Mouse (Mus musculus) myocyte (in vitro differentiated cells): ENCODE results near the gene Dao. TPM values are rescaled to one million over a fixed set of nuclear protein-coding genes. Genes with fewer than 3 reads are reported as not detected.

ENCODE experiments used
- H3K27me3 ChIP-seq: one replicate; pipeline ENCODE4 v1.6.1; 2011; ENCODE audit not compliant: control insufficient read depth, insufficient read depth, insufficient read length
- H3K36me3 ChIP-seq: one replicate; pipeline ENCODE4 v1.6.1; 2011; ENCODE audit not compliant: control insufficient read depth, insufficient read depth
- H3K4me2 ChIP-seq: one replicate; pipeline ENCODE4 v1.6.1; 2011; ENCODE audit warnings: low read depth, control low read depth
- H3K4me3 ChIP-seq: one replicate; pipeline ENCODE4 v1.5.1; 2011; ENCODE audit warnings: mild to moderate bottlenecking, control low read depth, moderate library complexity
- H3K79me2 ChIP-seq: one replicate; pipeline ENCODE4 v1.6.1; 2011; ENCODE audit not compliant: control insufficient read depth, insufficient read depth
- H3ac ChIP-seq: one replicate; pipeline ENCODE4 v1.6.1; 2011; ENCODE audit not compliant: control insufficient read depth, insufficient read length
- CEBPB ChIP-seq: IDR thresholded peaks from 2 replicates; pipeline ENCODE4 v1.6.1; 2011; ENCODE audit warnings: mild to moderate bottlenecking, moderate library complexity; ENCODE audit not compliant: poor library complexity, insufficient read depth, severe bottlenecking
- E2F4 ChIP-seq: IDR thresholded peaks from one replicate; pipeline ENCODE4 v1.6.1; 2011; ENCODE audit warnings: mild to moderate bottlenecking, control low read depth, moderate library complexity; ENCODE audit not compliant: insufficient read depth
- MAX ChIP-seq: IDR thresholded peaks from one replicate; pipeline ENCODE4 v1.6.1; 2011; ENCODE audit warnings: low read depth, mild to moderate bottlenecking, control low read depth
- MYOD1 ChIP-seq, 3 experiments: IDR thresholded peaks; one replicate each; pipeline ENCODE4 v1.6.1; 2011; ENCODE audit warnings: control low read depth in 2 of 3, low read depth in 2 of 3, mild to moderate bottlenecking in 2 of 3, moderate library complexity in 1 of 3; ENCODE audit not compliant: insufficient read length in 2 of 3, control insufficient read depth in 1 of 3
- MYOG ChIP-seq, 3 experiments: IDR thresholded peaks; one replicate each; pipeline ENCODE4 v1.6.1; 2011; ENCODE audit warnings: control low read depth in 2 of 3, low read depth in 2 of 3, mild to moderate bottlenecking in 2 of 3; ENCODE audit not compliant: insufficient read length in 2 of 3, control insufficient read depth in 1 of 3, insufficient read depth in 1 of 3
- POLR2A ChIP-seq: IDR thresholded peaks from one replicate; pipeline ENCODE4 v1.6.1; 2011; ENCODE audit warnings: low read depth, mild to moderate bottlenecking, control low read depth, moderate library complexity; ENCODE audit not compliant: insufficient read length
- POLR2AphosphoS2 ChIP-seq: IDR thresholded peaks from one replicate; pipeline ENCODE4 v1.6.1; 2011; ENCODE audit warnings: low read depth, control low read depth; ENCODE audit not compliant: insufficient read length
- REST ChIP-seq: IDR thresholded peaks from one replicate; pipeline ENCODE4 v1.6.1; 2011; ENCODE audit warnings: mild to moderate bottlenecking, control low read depth, moderate library complexity; ENCODE audit not compliant: insufficient read depth, insufficient read length
- SRF ChIP-seq: IDR thresholded peaks from one replicate; pipeline ENCODE4 v1.6.1; 2011; ENCODE audit warnings: low read depth; ENCODE audit not compliant: control insufficient read depth, insufficient read length
- TCF12 ChIP-seq: IDR thresholded peaks from one replicate; pipeline ENCODE4 v1.6.1; 2011; ENCODE audit warnings: mild to moderate bottlenecking, control low read depth; ENCODE audit not compliant: poor library complexity, insufficient read depth, severe bottlenecking
- TCF3 ChIP-seq: IDR thresholded peaks from one replicate; pipeline ENCODE4 v1.6.1; 2011; ENCODE audit warnings: low read depth, control low read depth; ENCODE audit not compliant: insufficient read length
- USF1 ChIP-seq: IDR thresholded peaks from one replicate; pipeline ENCODE4 v1.6.1; 2011; ENCODE audit warnings: low read depth, mild to moderate bottlenecking, control low read depth, moderate library complexity
- polyA plus RNA-seq: library from polyadenylated mRNA; unstranded; fragments of >200 nt; fragmentation: generic; extraction: Trizol; gene quantifications from one replicate; pipeline ENCODE4 v1.2.1, GENCODE M21; 2012; ENCODE audit warnings: missing spikeins

The Dao gene
- polyA plus RNA-seq, 1 experiment, result not detected

- H3ac ChIP-seq, result no peak overlapping the region
- peaks cover 40% of the 10 kb centered on the region for H3K27me3 ChIP-seq
- no peak overlapping the region for H3K4me2 ChIP-seq
- no peaks in the 10 kb centered on the region for H3K36me3 ChIP-seq
- no peaks in the 10 kb centered on the region for H3K79me2 ChIP-seq
- no peak overlapping the region for H3K4me3 ChIP-seq
- TF ChIP-seq TCF12, result no peak
- no peak for TF ChIP-seq POLR2AphosphoS2
- TF ChIP-seq REST, result no peak
These were observed 1.1 kb downstream of the Dao start for GRCm38 (mm10) chr5:114004573-114004972.

- TF ChIP-seq MYOD1 (IDR thresholded peaks at IDR 0.05; ENCODE audit: control insufficient read depth in 1 of 3, insufficient read length in 2 of 3, low read depth in 2 of 3) (no peak), SRF (no peak), MYOG (IDR thresholded peaks at IDR 0.05; ENCODE audit: control insufficient read depth in 1 of 3, insufficient read depth in 1 of 3, insufficient read length in 2 of 3, low read depth in 2 of 3) (no peak), TCF3 (no peak), USF1 (no peak), REST (no peak), POLR2AphosphoS2 (no peak), POLR2A (no peak), CEBPB (no peak), MAX (no peak), TCF12 (no peak), E2F4 (no peak)
- Histone ChIP-seq H3ac (no peak overlapping the region), H3K36me3 (no peaks in the 10 kb centered on the region), H3K79me2 (no peaks in the 10 kb centered on the region), H3K4me3 (no peak overlapping the region), H3K4me2 (no peak overlapping the region), H3K27me3 (peaks cover 45% of the 10 kb centered on the region)
These were observed 1.6 kb downstream of the Dao start for GRCm38 (mm10) chr5:114005100-114005499.

- Histone ChIP-seq H3K4me3 (no peak overlapping the region), H3K36me3 (no peaks in the 10 kb centered on the region), H3K27me3 (peaks cover 45% of the 10 kb centered on the region), H3K79me2 (no peaks in the 10 kb centered on the region), H3ac (no peak overlapping the region), H3K4me2 (no peak overlapping the region)
- TF ChIP-seq USF1, result no peak
- TF ChIP-seq MAX, result no peak
- no peak for TF ChIP-seq POLR2A
- TF ChIP-seq MYOG (IDR thresholded peaks at IDR 0.05; ENCODE audit: control insufficient read depth in 1 of 3, insufficient read depth in 1 of 3, insufficient read length in 2 of 3, low read depth in 2 of 3), result no peak
These were observed 3.5 kb downstream of the Dao start for GRCm38 (mm10) chr5:114006974-114007373.

- Histone ChIP-seq H3K4me2 (no peak overlapping the region), H3K27me3 (peaks cover 41% of the 10 kb centered on the region), H3K79me2 (no peaks in the 10 kb centered on the region), H3K4me3 (no peak overlapping the region), H3ac (no peak overlapping the region), H3K36me3 (no peaks in the 10 kb centered on the region)
- TF ChIP-seq POLR2AphosphoS2, result no peak
- no peak for TF ChIP-seq POLR2A
- TF ChIP-seq USF1, result no peak
- TF ChIP-seq REST, result no peak
- TF ChIP-seq MYOG (IDR thresholded peaks at IDR 0.05; ENCODE audit: control insufficient read depth in 1 of 3, insufficient read depth in 1 of 3, insufficient read length in 2 of 3, low read depth in 2 of 3), result no peak
These were observed 4.4 kb downstream of the Dao start for GRCm38 (mm10) chr5:114007753-114008453.

GRCm38 (mm10) chr5:114009049-114009448, 5.5 kb downstream of the Dao start:
- no peak overlapping the region for H3ac ChIP-seq
- no peak overlapping the region for H3K4me2 ChIP-seq
- H3K4me3 ChIP-seq, result no peak overlapping the region
- TF ChIP-seq POLR2A, result no peak
- TF ChIP-seq TCF3, result no peak
- no peak for TF ChIP-seq MAX
- no peak for TF ChIP-seq TCF12
- no peaks in the 10 kb centered on the region for H3K79me2 ChIP-seq
- H3K27me3 ChIP-seq, result peaks cover 29% of the 10 kb centered on the region
- H3K36me3 ChIP-seq, result no peaks in the 10 kb centered on the region

GRCm38 (mm10) chr5:114015121-114015520, 11.6 kb downstream of the Dao start:
- H3K4me3 ChIP-seq, result no peak overlapping the region
- H3K27me3 ChIP-seq, result peaks cover 4% of the 10 kb centered on the region
- H3ac ChIP-seq, result no peak overlapping the region
- no peaks in the 10 kb centered on the region for H3K36me3 ChIP-seq
- H3K4me2 ChIP-seq, result no peak overlapping the region
- TF ChIP-seq MYOG (IDR thresholded peaks at IDR 0.05; ENCODE audit: control insufficient read depth in 1 of 3, insufficient read depth in 1 of 3, insufficient read length in 2 of 3, low read depth in 2 of 3), result no peak
- TF ChIP-seq USF1, result no peak
- TF ChIP-seq TCF3, result no peak
- no peak for TF ChIP-seq POLR2AphosphoS2
- no peak for TF ChIP-seq SRF
- no peak for TF ChIP-seq MAX
- TF ChIP-seq TCF12, result no peak
- TF ChIP-seq E2F4, result no peak
- TF ChIP-seq MYOD1 (IDR thresholded peaks at IDR 0.05; ENCODE audit: control insufficient read depth in 1 of 3, insufficient read length in 2 of 3, low read depth in 2 of 3), result no peak
- no peak for TF ChIP-seq REST
- no peak for TF ChIP-seq CEBPB
- TF ChIP-seq POLR2A, result no peak
- no peaks in the 10 kb centered on the region for H3K79me2 ChIP-seq
